Mouse (Mus musculus) G1E-ER4 (cell line): Measurements from ENCODE around the gene Cox10. TPM values are rescaled to one million over a fixed set of nuclear protein-coding genes. Genes with fewer than 3 reads are reported as not detected.

Experiments
- GATA1 ChIP-seq: IDR thresholded peaks from one replicate; pipeline ENCODE4 v1.8.0; 2012; ENCODE audit warnings: low read length, inconsistent platforms
- polyA plus RNA-seq: library from polyadenylated mRNA; stranded (reverse); fragments of >175 nt; gene quantifications from 2 replicates; pipeline ENCODE4 v1.2.3, GENCODE M21; 2012

Cox10 gene
- polyA plus RNA-seq, 1 experiment, result 54.1 TPM

- no peak for TF ChIP-seq GATA1
These were observed 92.6 kb downstream of the Cox10 start for GRCm38 (mm10) chr11:63986710-63987109.

GRCm38 (mm10) chr11:63985481-63985880 is 93.8 kb downstream of the Cox10 start:
- no peak for TF ChIP-seq GATA1

- no peak for TF ChIP-seq GATA1
These were observed 94.6 kb downstream of the Cox10 start for GRCm38 (mm10) chr11:63984622-63985168.

GRCm38 (mm10) chr11:63977741-63978140 is 101.5 kb downstream of the Cox10 start:
- TF ChIP-seq GATA1, result no peak

GRCm38 (mm10) chr11:63976775-63977174 is 102.5 kb downstream of the Cox10 start:
- no peak for TF ChIP-seq GATA1

GRCm38 (mm10) chr11:63975260-63975899 is 103.9 kb downstream of the Cox10 start:
- TF ChIP-seq GATA1, result no peak

GRCm38 (mm10) chr11:63973973-63974372 is 105.3 kb downstream of the Cox10 start:
- no peak for TF ChIP-seq GATA1

- TF ChIP-seq GATA1, result no peak
These were observed 107.8 kb downstream of the Cox10 start for GRCm38 (mm10) chr11:63971462-63971861.

GRCm38 (mm10) chr11:63970818-63971217 is 108.5 kb downstream of the Cox10 start:
- no peak for TF ChIP-seq GATA1

- no peak for TF ChIP-seq GATA1
These were observed 109.9 kb downstream of the Cox10 start for GRCm38 (mm10) chr11:63969205-63969910.

- TF ChIP-seq GATA1, result no peak
These were observed 110.8 kb downstream of the Cox10 start for GRCm38 (mm10) chr11:63968388-63969035.

- no peak for TF ChIP-seq GATA1
These were observed 111.5 kb downstream of the Cox10 start for GRCm38 (mm10) chr11:63967641-63968387.

GRCm38 (mm10) chr11:63965437-63965836 is 113.8 kb downstream of the Cox10 start:
- no peak for TF ChIP-seq GATA1

GRCm38 (mm10) chr11:63957207-63957606 is 122.1 kb downstream of the Cox10 start:
- no peak for TF ChIP-seq GATA1

- no peak for TF ChIP-seq GATA1
These were observed 122.5 kb downstream of the Cox10 start for GRCm38 (mm10) chr11:63956748-63957147.

GRCm38 (mm10) chr11:63953887-63954286 is 125.4 kb downstream of the Cox10 start:
- TF ChIP-seq GATA1, result no peak
